In genomic region chr10:59589420-59589819, GRCm38 (mm10) we compare ENCODE assay signal across 12 mouse cellular contexts. TPM values are rescaled to one million over a fixed set of nuclear protein-coding genes. Genes with fewer than 3 reads are reported as not detected.
A peak's percentile ranks its signal among the peaks of the same experiment; 100 is the strongest.
DNase-seq lines count a peak whose midpoint lies in the region; ATAC-seq and TF ChIP-seq lines count a peak whose summit lies in the region.
"Had no signal": no experiment of that assay in that cellular context is flagged by ENCODE, and none has a peak within 500 bp of the region (broad histone marks: within the 10 kb centered on the region; RNA-seq: fewer than 3 reads in every experiment).

No protein-coding gene starts in this region.

- peak; percentile 33; the same call in 1 of the 2 replicates for ATAC-seq in megakaryocyte-erythroid progenitor cell, adult 5-6 weeks (replicated peaks; ENCODE audit: low FRiP score, low TSS enrichment, poor library complexity, severe bottlenecking)

- intact Hi-C loops in gastrocnemius, adult 2 months (cut with DNase I) = no loop called here

- no peak overlapping the region for H3K27ac ChIP-seq in gastrocnemius, adult 2 months
- H3K27ac ChIP-seq: limb, embryonic 12.5 days had no signal

- TF ChIP-seq CTCF in gastrocnemius, adult 2 months (IDR thresholded peaks at IDR 0.05) = no peak

- peak overlapping the region; percentile 17; the same call in 1 of the 2 replicates for H3K4me3 ChIP-seq in gastrocnemius, adult 2 months
- H3K4me3 ChIP-seq: limb, embryonic 12.5 days had no signal

- no peak for DNase-seq in gastrocnemius, adult 2 months
- no peak for DNase-seq in gastrocnemius, postnatal 4 days (ENCODE audit: low spot score in 2 of 2)
- DNase-seq in spleen, postnatal 36 days (ENCODE audit: low spot score in 2 of 2) = peak; percentile 53 to 65
- DNase-seq in spleen, postnatal 4 days (ENCODE audit: low spot score in 2 of 2) = no peak
- no peak for DNase-seq in cerebellum, postnatal 14 days
- no peak for DNase-seq in retina, postnatal 1 day
- DNase-seq in adrenal gland, adult (ENCODE audit: inconsistent age in 2 of 2, low spot score in 1 of 2) = no peak
- DNase-seq: cerebellum, adult 11 months; right cerebral cortex, postnatal 4 days had no signal

RNA-seq across cellular contexts. Expression of gene Gm10322, which starts 26.4 kb away (rescaled TPM):
- total RNA-seq in gastrocnemius, adult 2 months (2021) = not detected
- total RNA-seq in gastrocnemius, postnatal 4 days (2021) = not detected
- total RNA-seq in megakaryocyte-erythroid progenitor cell, adult 5-6 weeks (2014; fragmentation: Nextera tagmentation) = not detected in 2 replicates
- total RNA-seq in megakaryocyte-erythroid progenitor cell, adult 5-6 weeks (2017) = not detected in 2 replicates
- total RNA-seq: gastrocnemius, adult 18-20 months had no signal

RNA-seq across cellular contexts. Expression of gene Mcu, which starts 27.1 kb away (rescaled TPM):
- total RNA-seq in gastrocnemius, adult 2 months (2021) = 10 to 100 TPM; 36.0 to 42.0 TPM
- total RNA-seq in gastrocnemius, postnatal 4 days (2021) = 10 to 100 TPM; 81.5 to 87.4 TPM
- 8.3 and 18.9 TPM in 2 replicates for total RNA-seq in megakaryocyte-erythroid progenitor cell, adult 5-6 weeks (2014; fragmentation: Nextera tagmentation)
- 19.5 and 22.0 TPM in 2 replicates for total RNA-seq in megakaryocyte-erythroid progenitor cell, adult 5-6 weeks (2017)

Comparison
In these comparisons a context has a peak if more than half of its experiments do, and no peak if none do; other contexts are left out.
1. DNase-seq: peak in spleen, postnatal 36 days (2 of 2); none in gastrocnemius, adult 2 months (single experiment), gastrocnemius, postnatal 4 days (0 of 2), spleen, postnatal 4 days (0 of 2), cerebellum, postnatal 14 days (0 of 2), retina, postnatal 1 day (single experiment) and adrenal gland, adult (0 of 2).